Mouse (Mus musculus) 416B (cell line): ENCODE measurements around the gene Mis18a.

Source experiments
- DNase-seq: peaks from one replicate; pipeline ENCODE4 v3.0.0; 2011; ENCODE audit warnings: low read depth

Mis18a gene

GRCm38 (mm10) chr16:90727233-90728115 lies at the start of gene Mis18a:
Gene Mis18a, minus strand, starts transcription at chr16:90727404.
- peak; percentile 97 for DNase-seq

GRCm38 (mm10) chr16:90775946-90776520 lies 48.8 kb upstream of the Mis18a start:
- DNase-seq = no peak

- no peak for DNase-seq
Measured at GRCm38 (mm10) chr16:90774646-90775045, 47.4 kb upstream of the Mis18a start.

- no peak for DNase-seq
Measured at GRCm38 (mm10) chr16:90774216-90774615, 47.0 kb upstream of the Mis18a start.

- DNase-seq = no peak
Measured at GRCm38 (mm10) chr16:90766919-90767454, 39.8 kb upstream of the Mis18a start.

- DNase-seq = peak; percentile 16
Measured at GRCm38 (mm10) chr16:90765195-90765877, 38.1 kb upstream of the Mis18a start.

- no peak for DNase-seq
Measured at GRCm38 (mm10) chr16:90760515-90760914, 33.3 kb upstream of the Mis18a start.

- no peak for DNase-seq
Measured at GRCm38 (mm10) chr16:90759335-90759734, 32.1 kb upstream of the Mis18a start.

- DNase-seq = peak; percentile 26
Measured at GRCm38 (mm10) chr16:90753386-90753941, 26.3 kb upstream of the Mis18a start.

- no peak for DNase-seq
Measured at GRCm38 (mm10) chr16:90748169-90748568, 21.0 kb upstream of the Mis18a start.

- no peak for DNase-seq
Measured at GRCm38 (mm10) chr16:90747143-90747542, 19.9 kb upstream of the Mis18a start.

GRCm38 (mm10) chr16:90738092-90738956 lies 11.1 kb upstream of the Mis18a start, which contains the start of gene Mrap:
Gene Mrap, plus strand, starts transcription at chr16:90738207.
- no peak for DNase-seq

- DNase-seq = peak; percentile 78
Measured at GRCm38 (mm10) chr16:90736672-90737270, 9.6 kb upstream of the Mis18a start.

GRCm38 (mm10) chr16:90735611-90736010 lies 8.4 kb upstream of the Mis18a start:
- DNase-seq = peak; percentile 54

GRCm38 (mm10) chr16:90726600-90727227 lies 490 bp downstream of the Mis18a start:
- DNase-seq = no peak

GRCm38 (mm10) chr16:90724051-90724450 lies 3.2 kb downstream of the Mis18a start:
- no peak for DNase-seq

GRCm38 (mm10) chr16:90710313-90710712 lies 16.9 kb downstream of the Mis18a start:
- DNase-seq = no peak

GRCm38 (mm10) chr16:90709711-90710289 lies 17.4 kb downstream of the Mis18a start:
- no peak for DNase-seq

GRCm38 (mm10) chr16:90706279-90706678 lies 20.9 kb downstream of the Mis18a start:
- no peak for DNase-seq
